Mouse (Mus musculus) ES-E14 (cell line): ENCODE results near the gene Wif1.

Source experiments
- CHD2 ChIP-seq: IDR thresholded peaks from 2 replicates; pipeline ENCODE4 v1.6.1; 2014; ENCODE audit warnings: mild to moderate bottlenecking, low read depth, low read length, inconsistent platforms
- HCFC1 ChIP-seq: IDR thresholded peaks from 2 replicates; pipeline ENCODE4 v1.6.1; 2012; ENCODE audit warnings: low read length, inconsistent platforms, borderline replicate concordance; ENCODE audit not compliant: insufficient read depth

GRCm38 (mm10) chr10:121080500-121080899, 46.7 kb downstream of the Wif1 start:
- no peak for TF ChIP-seq HCFC1
- TF ChIP-seq CHD2 = no peak
